Mouse (Mus musculus): ENCODE data around the gene Gkap1. TPM values are rescaled to one million over a fixed set of nuclear protein-coding genes. Genes with fewer than 3 reads are reported as not detected.

The Gkap1 gene
- polyA plus RNA-seq, 1 experiment from 2014 or later: 54.2 TPM

- 92% methylated on average over 2 of the region's 2 CpGs for WGBS
These were observed 58.0 kb downstream of the Gkap1 start for GRCm38 (mm10) chr13:58217536-58217935.

GRCm38 (mm10) chr13:58216395-58216794 lies 59.1 kb downstream of the Gkap1 start:
- H3K27ac ChIP-seq: peak overlapping the region; percentile 90
- H3K9ac ChIP-seq (ENCODE audit: low read depth, low read length): peak overlapping the region; percentile 97; the same call in 1 of the 2 replicates
- TF ChIP-seq CTCF (IDR thresholded peaks at IDR 0.05; ENCODE audit: low read depth): no peak
- H3K36me3 ChIP-seq (ENCODE audit: insufficient read depth, low read length): no peaks in the 10 kb centered on the region
- no peaks in the 10 kb centered on the region for H3K27me3 ChIP-seq (ENCODE audit: insufficient read depth, low read length)
- H3K9me3 ChIP-seq (replicated peaks; ENCODE audit: low read length): no peaks in the 10 kb centered on the region
- 76% methylated on average over 9 of the region's 9 CpGs for WGBS
- peak overlapping the region; percentile 100 for H3K4me3 ChIP-seq (replicated peaks; ENCODE audit: low read depth, low read length)
- DNase-seq (ENCODE audit: low spot score) (peak; percentile 33), ATAC-seq (replicated peaks; ENCODE audit: low FRiP score, low read depth) (no peak; the same call in 1 of the 2 replicates)
- peaks cover 21% of the 10 kb centered on the region for H3K4me1 ChIP-seq (replicated peaks; ENCODE audit: insufficient read depth, low read length)
- peak overlapping the region; percentile 88 for H3K4me2 ChIP-seq (ENCODE audit: low read length)

More at GRCm38 (mm10) chr13:58217536-58217935, 58.0 kb downstream of the Gkap1 start:
- no peak overlapping the region for H3K4me3 ChIP-seq (replicated peaks; ENCODE audit: low read depth, low read length)
- H3K27me3 ChIP-seq (ENCODE audit: insufficient read depth, low read length): no peaks in the 10 kb centered on the region
- H3K4me2 ChIP-seq (ENCODE audit: low read length): no peak overlapping the region
- H3K36me3 ChIP-seq (ENCODE audit: insufficient read depth, low read length): no peaks in the 10 kb centered on the region
- H3K27ac ChIP-seq: no peak overlapping the region
- no peak for DNase-seq (ENCODE audit: low spot score)
- no peak overlapping the region for H3K9ac ChIP-seq (ENCODE audit: low read depth, low read length)
- no peak for ATAC-seq (replicated peaks; ENCODE audit: low FRiP score, low read depth)
- H3K4me1 ChIP-seq (replicated peaks; ENCODE audit: insufficient read depth, low read length): peaks cover 13% of the 10 kb centered on the region
- H3K9me3 ChIP-seq (replicated peaks; ENCODE audit: low read length): no peaks in the 10 kb centered on the region
- no peak for TF ChIP-seq CTCF (IDR thresholded peaks at IDR 0.05; ENCODE audit: low read depth)

- ATAC-seq (replicated peaks; ENCODE audit: low FRiP score, low read depth) (peak; percentile 90), DNase-seq (ENCODE audit: low spot score) (peak; percentile 89)
- Histone ChIP-seq H3K9ac (ENCODE audit: low read depth, low read length) (peak within 1 kb of the TSS; percentile 97), H3K4me1 (replicated peaks; ENCODE audit: insufficient read depth, low read length) (peaks cover 21% of the 10 kb centered on the region), H3K4me2 (ENCODE audit: low read length) (peak within 1 kb of the TSS; percentile 88), H3K36me3 (ENCODE audit: insufficient read depth, low read length) (no peaks in the 10 kb centered on the region), H3K9me3 (replicated peaks; ENCODE audit: low read length) (no peaks in the 10 kb centered on the region), H3K27ac (peak within 1 kb of the TSS; percentile 90), H3K27me3 (ENCODE audit: insufficient read depth, low read length) (no peaks in the 10 kb centered on the region), H3K4me3 (replicated peaks; ENCODE audit: low read depth, low read length) (peak within 1 kb of the TSS; percentile 100)
- WGBS: under 1% methylated on average over 59 of the region's 62 CpGs
- peak; percentile 51 for TF ChIP-seq CTCF (IDR thresholded peaks at IDR 0.05; ENCODE audit: low read depth)
These were observed 59.7 kb downstream of the Gkap1 start, which contains the start of gene Ubqln1 for GRCm38 (mm10) chr13:58215592-58216341. Gene Ubqln1, minus strand, starts transcription at chr13:58215653.

GRCm38 (mm10) chr13:58215253-58215591 lies 60.3 kb downstream of the Gkap1 start:
- DNase-seq (ENCODE audit: low spot score) (no peak), ATAC-seq (replicated peaks; ENCODE audit: low FRiP score, low read depth) (peak; percentile 79; the same call in 1 of the 2 replicates)
- TF ChIP-seq CTCF (IDR thresholded peaks at IDR 0.05; ENCODE audit: low read depth): no peak
- H3K9ac ChIP-seq (ENCODE audit: low read depth, low read length): peak overlapping the region; percentile 97
- peak overlapping the region; percentile 100 for H3K4me3 ChIP-seq (replicated peaks; ENCODE audit: low read depth, low read length)
- H3K4me1 ChIP-seq (replicated peaks; ENCODE audit: insufficient read depth, low read length): peaks cover 21% of the 10 kb centered on the region
- peak overlapping the region; percentile 90 for H3K27ac ChIP-seq
- H3K4me2 ChIP-seq (ENCODE audit: low read length): peak overlapping the region; percentile 88
- no peaks in the 10 kb centered on the region for H3K27me3 ChIP-seq (ENCODE audit: insufficient read depth, low read length)
- no peaks in the 10 kb centered on the region for H3K9me3 ChIP-seq (replicated peaks; ENCODE audit: low read length)
- WGBS: 5% methylated on average over 43 of the region's 48 CpGs
- no peaks in the 10 kb centered on the region for H3K36me3 ChIP-seq (ENCODE audit: insufficient read depth, low read length)

- Histone ChIP-seq H3K4me1 (replicated peaks; ENCODE audit: insufficient read depth, low read length) (peaks cover 21% of the 10 kb centered on the region), H3K9me3 (replicated peaks; ENCODE audit: low read length) (no peaks in the 10 kb centered on the region), H3K9ac (ENCODE audit: low read depth, low read length) (peak overlapping the region; percentile 97), H3K27me3 (ENCODE audit: insufficient read depth, low read length) (no peaks in the 10 kb centered on the region), H3K4me2 (ENCODE audit: low read length) (peak overlapping the region; percentile 88), H3K4me3 (replicated peaks; ENCODE audit: low read depth, low read length) (peak overlapping the region; percentile 100), H3K27ac (peak overlapping the region; percentile 90), H3K36me3 (ENCODE audit: insufficient read depth, low read length) (no peaks in the 10 kb centered on the region)
- TF ChIP-seq CTCF (IDR thresholded peaks at IDR 0.05; ENCODE audit: low read depth): no peak
- WGBS: 2% methylated on average over 46 of the region's 49 CpGs
- DNase-seq (ENCODE audit: low spot score) (peak; percentile 39), ATAC-seq (replicated peaks; ENCODE audit: low FRiP score, low read depth) (peak; percentile 56; the same call in 1 of the 2 replicates)
These were observed 60.9 kb downstream of the Gkap1 start for GRCm38 (mm10) chr13:58214346-58215252.

- peaks cover 21% of the 10 kb centered on the region for H3K4me1 ChIP-seq (replicated peaks; ENCODE audit: insufficient read depth, low read length)
- peak overlapping the region; percentile 10; the same call in 1 of the 2 replicates for H3K9ac ChIP-seq (ENCODE audit: low read depth, low read length)
- peak overlapping the region; percentile 100 for H3K4me3 ChIP-seq (replicated peaks; ENCODE audit: low read depth, low read length)
- peak overlapping the region; percentile 88 for H3K4me2 ChIP-seq (ENCODE audit: low read length)
- no peaks in the 10 kb centered on the region for H3K27me3 ChIP-seq (ENCODE audit: insufficient read depth, low read length)
- 36% methylated on average over 8 of the region's 8 CpGs for WGBS
- no peaks in the 10 kb centered on the region for H3K36me3 ChIP-seq (ENCODE audit: insufficient read depth, low read length)
- DNase-seq (ENCODE audit: low spot score): no peak
- no peak overlapping the region for H3K27ac ChIP-seq
- TF ChIP-seq CTCF (IDR thresholded peaks at IDR 0.05; ENCODE audit: low read depth): no peak
- no peaks in the 10 kb centered on the region for H3K9me3 ChIP-seq (replicated peaks; ENCODE audit: low read length)
- no peak for ATAC-seq (replicated peaks; ENCODE audit: low FRiP score, low read depth)
These were observed 61.7 kb downstream of the Gkap1 start for GRCm38 (mm10) chr13:58213801-58214200.
